Comparison of ENCODE assay signal across 13 mouse cellular contexts in genomic region chr6:113161982-113162381, GRCm38 (mm10). TPM values are rescaled to one million over a fixed set of nuclear protein-coding genes. Genes with fewer than 3 reads are reported as not detected.
DNase-seq lines count a peak whose midpoint lies in the region.
"Had no signal": no experiment of that assay in that cellular context is flagged by ENCODE, and none has a peak within 500 bp of the region (broad histone marks: within the 10 kb centered on the region; RNA-seq: fewer than 3 reads in every experiment).

No protein-coding gene starts in this region.

- intact Hi-C loops in heart, postnatal 10 days (cut with DNase I) = no loop called here

- DNase-seq in Muller cell, postnatal 12 days (ENCODE audit: inconsistent ontology term) = peak; percentile 42
- DNase-seq in cerebellum, adult 11-12 months = peak; percentile 76
- peak; percentile 82 for DNase-seq in cerebellum, adult 9-10 months
- peak; percentile 66 to 78 for DNase-seq in cerebellum, postnatal 25 days
- DNase-seq in frontal cortex, postnatal 10 days (ENCODE audit: low spot score in 2 of 2) = no peak
- DNase-seq in heart, postnatal 10 days = no peak
- DNase-seq in right cerebral cortex, adult 2 months (ENCODE audit: low spot score in 2 of 2) = no peak
- DNase-seq: adrenal gland, adult 2 months; adrenal gland, postnatal 25 days; embryo, embryonic 11 days; gastrocnemius, postnatal 36 days; kidney, adult 18-20 months had no signal

RNA-seq across cellular contexts. Expression of gene Lhfpl4, which starts 33.2 kb away (rescaled TPM):
- under 1 TPM; 0.41 to 0.47 TPM for total RNA-seq in heart, postnatal 10 days (2021)
- total RNA-seq: common myeloid progenitor, adult 5-6 weeks had no signal

Comparison
In these comparisons a context has a peak if more than half of its experiments do, and no peak if none do; other contexts are left out.
1. DNase-seq: peak in Muller cell, postnatal 12 days (single experiment), cerebellum, adult 11-12 months (single experiment), cerebellum, adult 9-10 months (single experiment) and cerebellum, postnatal 25 days (2 of 2); none in frontal cortex, postnatal 10 days (0 of 2), heart, postnatal 10 days (0 of 2) and right cerebral cortex, adult 2 months (0 of 2).